Mouse (Mus musculus) embryonic fibroblast, embryonic 13.5 days (primary cell): ENCODE data around the gene Gm525. TPM values are rescaled to one million over a fixed set of nuclear protein-coding genes. Genes with fewer than 3 reads are reported as not detected.

Source experiments
- H3K27ac ChIP-seq: 2 replicates; pipeline ENCODE4 v1.5.1; 2012; ENCODE audit warnings: low read length, control low read depth, inconsistent platforms; ENCODE audit not compliant: insufficient read depth
- H3K4me1 ChIP-seq: 2 replicates; pipeline ENCODE4 v1.6.1; 2011; ENCODE audit warnings: low read length; ENCODE audit not compliant: control insufficient read depth, insufficient read depth
- H3K4me3 ChIP-seq: 2 replicates; pipeline ENCODE4 v1.5.1; 2011; ENCODE audit warnings: mild to moderate bottlenecking, control low read depth, low read length; ENCODE audit not compliant: insufficient read depth
- CTCF ChIP-seq: IDR thresholded peaks from 2 replicates; pipeline ENCODE4 v1.5.1; 2011; ENCODE audit warnings: mild to moderate bottlenecking, control low read depth, low read length, moderate library complexity, borderline replicate concordance; ENCODE audit not compliant: insufficient read depth
- POLR2A ChIP-seq: IDR thresholded peaks from 2 replicates; pipeline ENCODE4 v1.6.1; 2011; ENCODE audit warnings: low read depth, mild to moderate bottlenecking, control low read depth, low read length, moderate library complexity
- polyA plus RNA-seq: library from polyadenylated mRNA; stranded (reverse); fragments of >200 nt; gene quantifications from 2 replicates; pipeline ENCODE4 v1.2.4, GENCODE M21; 2011; ENCODE audit warnings: low read depth; ENCODE audit not compliant: missing spikeins, insufficient read length

Gene Gm525
- not detected in 2 replicates for polyA plus RNA-seq

- TF ChIP-seq CTCF: no peak
- H3K4me3 ChIP-seq: no peak within 1 kb of the TSS
- no peaks in the 10 kb centered on the region for H3K4me1 ChIP-seq
- H3K27ac ChIP-seq: no peak within 1 kb of the TSS
Measured at GRCm38 (mm10) chr11:89073541-89073940, at the start of gene Gm525. Gene Gm525, plus strand, starts transcription at chr11:89073841.

GRCm38 (mm10) chr11:89024181-89024881 is 49.3 kb upstream of the Gm525 start:
- Histone ChIP-seq H3K27ac (peak overlapping the region; percentile 50; the same call in 1 of the 2 replicates), H3K4me1 (peaks cover 5% of the 10 kb centered on the region)
- TF ChIP-seq POLR2A: no peak
- no peak for TF ChIP-seq CTCF

GRCm38 (mm10) chr11:89025603-89026002 is 48.0 kb upstream of the Gm525 start:
- Histone ChIP-seq H3K4me3 (no peak overlapping the region), H3K27ac (no peak overlapping the region), H3K4me1 (peaks cover 5% of the 10 kb centered on the region)
- TF ChIP-seq POLR2A: no peak
- no peak for TF ChIP-seq CTCF

More at GRCm38 (mm10) chr11:89024181-89024881, 49.3 kb upstream of the Gm525 start:
- no peak overlapping the region for H3K4me3 ChIP-seq

- TF ChIP-seq CTCF (no peak), POLR2A (no peak)
- H3K27ac ChIP-seq: no peak overlapping the region
- peaks cover 7% of the 10 kb centered on the region for H3K4me1 ChIP-seq
- H3K4me3 ChIP-seq: no peak overlapping the region
Measured at GRCm38 (mm10) chr11:89026117-89026516, 47.5 kb upstream of the Gm525 start.

GRCm38 (mm10) chr11:89027955-89028361 is 45.7 kb upstream of the Gm525 start:
- no peak overlapping the region for H3K4me3 ChIP-seq
- peaks cover 7% of the 10 kb centered on the region; the same call in 1 of the 2 replicates for H3K4me1 ChIP-seq
- TF ChIP-seq CTCF (no peak), POLR2A (no peak)
- no peak overlapping the region for H3K27ac ChIP-seq

GRCm38 (mm10) chr11:89028871-89029405 is 44.7 kb upstream of the Gm525 start:
- Histone ChIP-seq H3K4me3 (no peak overlapping the region), H3K4me1 (peaks cover 7% of the 10 kb centered on the region; the same call in 1 of the 2 replicates), H3K27ac (no peak overlapping the region)
- TF ChIP-seq CTCF (no peak), POLR2A (no peak)

GRCm38 (mm10) chr11:89030552-89030951 is 43.1 kb upstream of the Gm525 start:
- Histone ChIP-seq H3K27ac (no peak overlapping the region), H3K4me1 (0 out of 2 replicates have a peak, but pooled peaks cover 3% of the 10 kb centered on the region), H3K4me3 (no peak overlapping the region)
- no peak for TF ChIP-seq CTCF
- no peak for TF ChIP-seq POLR2A

GRCm38 (mm10) chr11:89031189-89031588 is 42.5 kb upstream of the Gm525 start:
- Histone ChIP-seq H3K27ac (no peak overlapping the region), H3K4me1 (0 out of 2 replicates have a peak, but pooled peaks cover 3% of the 10 kb centered on the region), H3K4me3 (no peak overlapping the region)
- TF ChIP-seq CTCF (no peak), POLR2A (no peak)

GRCm38 (mm10) chr11:89034592-89034991 is 39.0 kb upstream of the Gm525 start:
- peaks cover 4% of the 10 kb centered on the region; the same call in 1 of the 2 replicates for H3K4me1 ChIP-seq
- TF ChIP-seq POLR2A: no peak
- no peak for TF ChIP-seq CTCF
- no peak overlapping the region for H3K4me3 ChIP-seq
- no peak overlapping the region for H3K27ac ChIP-seq

GRCm38 (mm10) chr11:89035552-89035951 is 38.1 kb upstream of the Gm525 start:
- Histone ChIP-seq H3K27ac (no peak overlapping the region), H3K4me3 (no peak overlapping the region), H3K4me1 (peaks cover 4% of the 10 kb centered on the region; the same call in 1 of the 2 replicates)
- TF ChIP-seq POLR2A: no peak
- TF ChIP-seq CTCF: no peak
